Mouse (Mus musculus) MEL (cell line): ENCODE data around the gene Mroh7. TPM values are rescaled to one million over a fixed set of nuclear protein-coding genes. Genes with fewer than 3 reads are reported as not detected.

ENCODE experiments used
- DNase-seq: peaks from one replicate; pipeline ENCODE4 v3.0.0; 2011; ENCODE audit warnings: low read depth, low spot score
- H3K27ac ChIP-seq: 2 replicates; pipeline ENCODE4 v1.5.1; 2012; ENCODE audit warnings: low read depth, mild to moderate bottlenecking, control low read depth, low read length, moderate library complexity; ENCODE audit not compliant: control insufficient read depth
- H3K27me3 ChIP-seq, 2 experiments: fragments of 150-350 bp in 1 of 2; sonication (generic) in 1 of 2; 2 replicates each; pipeline ENCODE4 v1.6.1; 2012; ENCODE audit warnings: low read length in 2 of 2, mild to moderate bottlenecking in 2 of 2, improper control_type of control experiment in 1 of 2, moderate library complexity in 1 of 2; ENCODE audit not compliant: insufficient read depth in 2 of 2, control insufficient read depth in 1 of 2
- H3K36me3 ChIP-seq, 2 experiments: 2 replicates each; pipeline ENCODE4 v1.6.1; 2012 to 2014; ENCODE audit warnings: low read length in 2 of 2, improper control_type of control experiment in 1 of 2, inconsistent platforms in 1 of 2, mild to moderate bottlenecking in 1 of 2; ENCODE audit not compliant: insufficient read depth in 2 of 2, control insufficient read depth in 1 of 2
- H3K4me1 ChIP-seq, 2 experiments: fragments of 150-350 bp in 1 of 2; sonication (generic) in 1 of 2; 2 replicates each; pipeline ENCODE4 v1.6.1; 2012; ENCODE audit warnings: low read length in 2 of 2, improper control_type of control experiment in 1 of 2, mild to moderate bottlenecking in 1 of 2; ENCODE audit not compliant: insufficient read depth in 2 of 2, control insufficient read depth in 1 of 2
- H3K4me3 ChIP-seq, 2 experiments: fragments of 150-350 bp in 1 of 2; sonication (generic) in 1 of 2; 2 replicates each; pipeline ENCODE4 v1.5.1; 2012; ENCODE audit warnings: low read depth in 2 of 2, low read length in 2 of 2, mild to moderate bottlenecking in 2 of 2, moderate library complexity in 2 of 2, control low read depth in 1 of 2, improper control_type of control experiment in 1 of 2; ENCODE audit not compliant: control insufficient read depth in 1 of 2, insufficient read depth in 1 of 2
- H3K79me2 ChIP-seq: 2 replicates; pipeline ENCODE4 v1.6.1; 2012; ENCODE audit warnings: mild to moderate bottlenecking, low read length, moderate library complexity; ENCODE audit not compliant: control insufficient read depth, poor library complexity, insufficient read depth
- H3K9ac ChIP-seq: 2 replicates; pipeline ENCODE4 v1.6.1; 2012; ENCODE audit warnings: low read depth, mild to moderate bottlenecking, control low read depth, low read length, moderate library complexity; ENCODE audit not compliant: control insufficient read depth, poor library complexity, severe bottlenecking
- H3K9me3 ChIP-seq: fragments of 150-350 bp; sonication (generic); replicated peaks from 2 replicates; pipeline ENCODE4 v1.6.1; 2012; ENCODE audit warnings: mild to moderate bottlenecking, low read length, improper control_type of control experiment, moderate library complexity; ENCODE audit not compliant: insufficient read depth
- CTCF ChIP-seq, 3 experiments: IDR thresholded peaks in 2 of 3; conservative IDR thresholded peaks in 1 of 3; 2 replicates each; pipeline ENCODE4 v1.5.1; 2011 to 2012; ENCODE audit warnings: low read length in 3 of 3, low read depth in 2 of 3, mild to moderate bottlenecking in 2 of 3, improper control_type of control experiment in 1 of 3, inconsistent platforms in 1 of 3, mixed read lengths in 1 of 3, moderate library complexity in 1 of 3; ENCODE audit not compliant: control insufficient read depth in 1 of 3, insufficient read depth in 1 of 3, poor library complexity in 1 of 3, severe bottlenecking in 1 of 3
- E2F4 ChIP-seq: IDR thresholded peaks from 2 replicates; pipeline ENCODE4 v1.6.1; 2011; ENCODE audit warnings: low read depth, low read length, improper control_type of control experiment, borderline replicate concordance
- EP300 ChIP-seq, 2 experiments: IDR thresholded peaks; 2 replicates each; pipeline ENCODE4 v1.6.1; 2011; ENCODE audit warnings: improper control_type of control experiment in 2 of 2, low read length in 2 of 2, low read depth in 1 of 2, mild to moderate bottlenecking in 1 of 2
- ETS1 ChIP-seq: IDR thresholded peaks from 2 replicates; pipeline ENCODE4 v1.6.1; 2012; ENCODE audit warnings: low read depth, mild to moderate bottlenecking, inconsistent platforms, low read length, improper control_type of control experiment, moderate library complexity
- GABPA ChIP-seq: IDR thresholded peaks from 2 replicates; pipeline ENCODE4 v1.6.1; 2012; ENCODE audit warnings: low read depth, mild to moderate bottlenecking, inconsistent platforms, low read length, improper control_type of control experiment, moderate library complexity
- KAT2A ChIP-seq: conservative IDR thresholded peaks from 2 replicates; pipeline ENCODE4 v1.6.1; 2012; ENCODE audit warnings: low read depth, low read length, improper control_type of control experiment, inconsistent platforms
- MAFK ChIP-seq: IDR thresholded peaks from 2 replicates; pipeline ENCODE4 v1.6.1; 2011; ENCODE audit warnings: low read depth, mild to moderate bottlenecking, low read length, improper control_type of control experiment, borderline replicate concordance
- MAZ ChIP-seq: IDR thresholded peaks from 2 replicates; pipeline ENCODE4 v1.6.1; 2012; ENCODE audit warnings: low read depth, mild to moderate bottlenecking, inconsistent platforms, low read length, improper control_type of control experiment
- MEF2A ChIP-seq: IDR thresholded peaks from 2 replicates; pipeline ENCODE4 v1.6.1; 2014; ENCODE audit warnings: low read depth, mild to moderate bottlenecking, inconsistent platforms, low read length, improper control_type of control experiment; ENCODE audit not compliant: poor library complexity, insufficient replicate concordance, severe bottlenecking; ENCODE audit errors: extremely low read depth
- MXI1 ChIP-seq: IDR thresholded peaks from 2 replicates; pipeline ENCODE4 v1.6.1; 2011; ENCODE audit warnings: mild to moderate bottlenecking, low read depth, low read length, improper control_type of control experiment
- MYB ChIP-seq: IDR thresholded peaks from 2 replicates; pipeline ENCODE4 v1.6.1; 2011; ENCODE audit warnings: mild to moderate bottlenecking, low read depth, low read length, improper control_type of control experiment
- NELFE ChIP-seq: IDR thresholded peaks from 2 replicates; pipeline ENCODE4 v1.6.1; 2011; ENCODE audit warnings: low read depth, low read length, improper control_type of control experiment
- POLR2A ChIP-seq, 2 experiments: IDR thresholded peaks; 2 replicates each; pipeline ENCODE4 v1.6.1; 2011 to 2012; ENCODE audit warnings: low read length in 2 of 2, mild to moderate bottlenecking in 2 of 2, control low read depth in 1 of 2, improper control_type of control experiment in 1 of 2, low read depth in 1 of 2, moderate library complexity in 1 of 2; ENCODE audit not compliant: control insufficient read depth in 1 of 2, insufficient read depth in 1 of 2, poor library complexity in 1 of 2
- POLR2AphosphoS2 ChIP-seq: IDR thresholded peaks from 2 replicates; pipeline ENCODE4 v1.6.1; 2011; ENCODE audit warnings: low read length, improper control_type of control experiment
- RAD21 ChIP-seq: IDR thresholded peaks from 2 replicates; pipeline ENCODE4 v1.6.1; 2011; ENCODE audit warnings: mild to moderate bottlenecking, low read depth, low read length, improper control_type of control experiment
- SIN3A ChIP-seq: IDR thresholded peaks from 2 replicates; pipeline ENCODE4 v1.6.1; 2012; ENCODE audit warnings: low read length, improper control_type of control experiment, inconsistent platforms
- USF2 ChIP-seq, 2 experiments: IDR thresholded peaks; 2 replicates each; pipeline ENCODE4 v1.6.1; 2011 to 2012; ENCODE audit warnings: improper control_type of control experiment in 2 of 2, low read length in 2 of 2, borderline replicate concordance in 1 of 2, inconsistent platforms in 1 of 2, low read depth in 1 of 2, mild to moderate bottlenecking in 1 of 2; ENCODE audit not compliant: insufficient read depth in 1 of 2
- ZC3H11A ChIP-seq: IDR thresholded peaks from 2 replicates; pipeline ENCODE4 v1.6.1; 2012; ENCODE audit warnings: low read depth, mild to moderate bottlenecking, inconsistent platforms, low read length, improper control_type of control experiment
- ZMIZ1 ChIP-seq: IDR thresholded peaks from 2 replicates; pipeline ENCODE4 v1.6.1; 2012; ENCODE audit warnings: low read depth, mild to moderate bottlenecking, inconsistent platforms, low read length, improper control_type of control experiment, moderate library complexity
- ZNF384 ChIP-seq: IDR thresholded peaks from 2 replicates; pipeline ENCODE4 v1.6.1; 2012; ENCODE audit warnings: low read depth, mild to moderate bottlenecking, inconsistent platforms, low read length, improper control_type of control experiment
- polyA plus RNA-seq, 2 experiments: library from polyadenylated mRNA; stranded (reverse) in 1 of 2; unstranded in 1 of 2; fragments of >175 nt in 1 of 2; fragments of >200 nt in 1 of 2; gene quantifications; 2 replicates each; pipeline versions ENCODE4 v1.2.1 to v1.2.4; 2012; ENCODE audit warnings: low replicate concordance in 2 of 2, low read depth in 1 of 2; ENCODE audit not compliant: insufficient read length in 2 of 2, insufficient read depth in 1 of 2, missing spikeins in 1 of 2
- total RNA-seq: library from RNA; depleted of rRNA; stranded (reverse); fragments of 300-350 nt; gene quantifications from 2 replicates; pipeline ENCODE4 v1.2.3, GENCODE M21; 2012

Mroh7 gene
- total and polyA plus RNA-seq, 3 experiments = 0.03 TPM; not detected in 2

GRCm38 (mm10) chr4:106720631-106721030 lies 10.1 kb downstream of the Mroh7 start:
- Histone ChIP-seq H3K4me3 (no peak overlapping the region), H3K27me3 (peaks cover 29 to 36% of the 10 kb centered on the region in 2 experiments), H3K4me1 (no peaks in the 10 kb centered on the region), H3K79me2 (no peaks in the 10 kb centered on the region), H3K27ac (no peak overlapping the region), H3K9me3 (no peaks in the 10 kb centered on the region), H3K9ac (no peak overlapping the region), H3K36me3 (no peaks in the 10 kb centered on the region)
- no peak for DNase-seq
- TF ChIP-seq POLR2A (IDR thresholded peaks at IDR 0.05; ENCODE audit: control insufficient read depth in 1 of 2, insufficient read depth in 1 of 2, low read depth in 1 of 2, low read length in 2 of 2, poor library complexity in 1 of 2) = no peak
- no peak for TF ChIP-seq MYB
- no peak for TF ChIP-seq RAD21
- no peak for TF ChIP-seq POLR2AphosphoS2
- no peak for TF ChIP-seq E2F4
- no peak for TF ChIP-seq EP300 (IDR thresholded peaks at IDR 0.05; ENCODE audit: low read depth in 1 of 2, low read length in 2 of 2)
- TF ChIP-seq MXI1 = no peak
- TF ChIP-seq USF2 (IDR thresholded peaks at IDR 0.05; ENCODE audit: borderline replicate concordance in 1 of 2, insufficient read depth in 1 of 2, low read depth in 1 of 2, low read length in 2 of 2) = no peak
- no peak for TF ChIP-seq MAFK
- no peak for TF ChIP-seq CTCF (IDR thresholded peaks at IDR 0.05 in 2 of 3, conservative IDR thresholded peaks at IDR 0.05 in 1 of 3; ENCODE audit: control insufficient read depth in 1 of 3, insufficient read depth in 1 of 3, low read depth in 2 of 3, low read length in 3 of 3, poor library complexity in 1 of 3, severe bottlenecking in 1 of 3)
- no peak for TF ChIP-seq ETS1
- no peak for TF ChIP-seq MAZ
- TF ChIP-seq NELFE = no peak
- TF ChIP-seq ZMIZ1 = no peak
- no peak for TF ChIP-seq ZNF384
- TF ChIP-seq ZC3H11A = no peak
- TF ChIP-seq KAT2A = no peak
- TF ChIP-seq GABPA = no peak

GRCm38 (mm10) chr4:106713622-106714021 lies 17.1 kb downstream of the Mroh7 start:
- Histone ChIP-seq H3K27me3 (peaks cover 13 to 18% of the 10 kb centered on the region in 2 experiments), H3K9ac (no peak overlapping the region), H3K36me3 (no peaks in the 10 kb centered on the region), H3K4me1 (no peaks in the 10 kb centered on the region), H3K9me3 (no peaks in the 10 kb centered on the region), H3K79me2 (no peaks in the 10 kb centered on the region), H3K4me3 (no peak overlapping the region), H3K27ac (no peak overlapping the region)
- TF ChIP-seq SIN3A (0 out of 2 replicates have a peak, but pooled peaks have one; percentile 25), MEF2A (no peak)
- peak; percentile 25 for DNase-seq
